Mouse (Mus musculus): Measurements from ENCODE around the gene 4931429L15Rik. TPM values are rescaled to one million over a fixed set of nuclear protein-coding genes. Genes with fewer than 3 reads are reported as not detected.
"Not testable (repeated sequence)": the region's sequence is repeated elsewhere in the genome, so short reads cannot be mapped to it uniquely, and the experiment has no call there.

The 4931429L15Rik gene
- polyA plus RNA-seq (2014; fragmentation: Nextera tagmentation; extraction: Ambion mirVana), result 0.15 TPM in 1 of 2 replicates, not detected in the other

- H3K9ac ChIP-seq (ENCODE audit: low read depth, low read length); H3K4me2 ChIP-seq (replicated peaks; ENCODE audit: low read depth, low read length); H3K27ac ChIP-seq (ENCODE audit: low read depth, low read length); H3K9me3 ChIP-seq (ENCODE audit: control insufficient read depth, low read length); H3K27me3 ChIP-seq (ENCODE audit: control insufficient read depth, insufficient read depth, low read length); H3K4me3 ChIP-seq (ENCODE audit: low read depth, low read length); ATAC-seq (ENCODE audit: low FRiP score); H3K36me3 ChIP-seq (ENCODE audit: control insufficient read depth, insufficient read depth, low read length); DNase-seq (ENCODE audit: low spot score): not testable (repeated sequence)
- 86% methylated on average over 6 of the region's 6 CpGs for WGBS
- H3K4me1 ChIP-seq (replicated peaks; ENCODE audit: control insufficient read depth, insufficient read depth, low read length), result peaks cover 13% of the 10 kb centered on the region
Measured at GRCm38 (mm10) chr9:46319886-46320285, at the start of gene 4931429L15Rik. 4931429L15Rik (minus strand) TSS chr9:46319986.

- H3K9me3 ChIP-seq (ENCODE audit: control insufficient read depth, low read length), result no peaks in the 10 kb centered on the region
- no peak overlapping the region for H3K9ac ChIP-seq (ENCODE audit: low read depth, low read length)
- no peak overlapping the region for H3K4me2 ChIP-seq (replicated peaks; ENCODE audit: low read depth, low read length)
- H3K27ac ChIP-seq (ENCODE audit: low read depth, low read length), result no peak overlapping the region
- WGBS, result 59% methylated on average over 2 of the region's 2 CpGs
- DNase-seq (ENCODE audit: low spot score) (no peak), ATAC-seq (ENCODE audit: low FRiP score) (no peak)
- no peaks in the 10 kb centered on the region for H3K36me3 ChIP-seq (ENCODE audit: control insufficient read depth, insufficient read depth, low read length)
- no peak overlapping the region for H3K4me3 ChIP-seq (ENCODE audit: low read depth, low read length)
- H3K27me3 ChIP-seq (ENCODE audit: control insufficient read depth, insufficient read depth, low read length), result no peaks in the 10 kb centered on the region
- H3K4me1 ChIP-seq (replicated peaks; ENCODE audit: control insufficient read depth, insufficient read depth, low read length), result no peaks in the 10 kb centered on the region
Measured at GRCm38 (mm10) chr9:46362459-46362858, 42.7 kb upstream of the 4931429L15Rik start.

DNA sequence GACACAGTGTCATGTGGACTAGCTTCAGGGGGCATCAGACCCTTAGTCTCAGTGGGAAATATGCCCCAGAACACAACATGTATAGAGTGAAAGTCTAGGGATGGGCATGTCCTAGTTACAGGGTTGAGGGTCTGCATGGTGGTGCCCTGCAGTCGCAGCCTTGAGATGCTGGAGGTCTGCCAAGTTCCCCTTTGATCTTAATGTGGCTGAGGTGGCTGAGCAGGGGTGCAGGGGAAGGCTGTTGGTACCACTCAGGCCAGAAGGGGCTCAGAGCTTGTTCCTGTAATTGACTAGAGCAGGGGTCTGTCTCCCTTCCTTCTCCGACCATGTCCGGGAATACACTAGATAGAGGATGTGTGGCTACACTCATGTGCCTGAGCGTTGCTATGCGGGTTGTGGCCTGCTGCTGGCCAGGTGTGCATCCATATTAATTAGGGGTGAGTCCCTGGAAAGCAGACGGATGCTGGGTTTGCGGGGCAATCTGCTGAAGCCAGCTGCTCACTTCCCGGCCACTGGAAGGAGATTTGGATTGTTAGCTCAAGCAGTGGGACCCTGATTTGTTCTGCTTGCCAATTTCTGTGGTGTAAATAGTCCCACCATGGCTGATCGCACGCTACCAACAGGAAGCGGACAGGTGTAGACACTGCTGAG lies 41.8 kb upstream of the 4931429L15Rik start:
- ATAC-seq (ENCODE audit: low FRiP score) (no peak), DNase-seq (ENCODE audit: low spot score) (no peak)
- Histone ChIP-seq H3K27ac (ENCODE audit: low read depth, low read length) (no peak overlapping the region), H3K9ac (ENCODE audit: low read depth, low read length) (no peak overlapping the region), H3K36me3 (ENCODE audit: control insufficient read depth, insufficient read depth, low read length) (no peaks in the 10 kb centered on the region), H3K4me3 (ENCODE audit: low read depth, low read length) (no peak overlapping the region), H3K4me1 (replicated peaks; ENCODE audit: control insufficient read depth, insufficient read depth, low read length) (no peaks in the 10 kb centered on the region), H3K27me3 (ENCODE audit: control insufficient read depth, insufficient read depth, low read length) (no peaks in the 10 kb centered on the region), H3K4me2 (replicated peaks; ENCODE audit: low read depth, low read length) (no peak overlapping the region), H3K9me3 (ENCODE audit: control insufficient read depth, low read length) (no peaks in the 10 kb centered on the region)
- WGBS, result 76% methylated on average over 11 of the region's 11 CpGs

- Histone ChIP-seq H3K27ac (ENCODE audit: low read depth, low read length) (peak overlapping the region; percentile 67; the same call in 1 of the 2 replicates), H3K4me1 (replicated peaks; ENCODE audit: control insufficient read depth, insufficient read depth, low read length) (peaks cover 7% of the 10 kb centered on the region), H3K4me2 (replicated peaks; ENCODE audit: low read depth, low read length) (no peak overlapping the region), H3K9me3 (ENCODE audit: control insufficient read depth, low read length) (no peaks in the 10 kb centered on the region), H3K4me3 (ENCODE audit: low read depth, low read length) (no peak overlapping the region), H3K27me3 (ENCODE audit: control insufficient read depth, insufficient read depth, low read length) (0 out of 2 replicates have a peak, but pooled peaks cover 2% of the 10 kb centered on the region), H3K36me3 (ENCODE audit: control insufficient read depth, insufficient read depth, low read length) (no peaks in the 10 kb centered on the region), H3K9ac (ENCODE audit: low read depth, low read length) (no peak overlapping the region)
- 6% methylated on average over 3 of the region's 3 CpGs for WGBS
- peak; percentile 52 for ATAC-seq (ENCODE audit: low FRiP score)
- peak; percentile 83 for DNase-seq (ENCODE audit: low spot score)
Measured at GRCm38 (mm10) chr9:46353992-46354391, 34.2 kb upstream of the 4931429L15Rik start.

GRCm38 (mm10) chr9:46353330-46353724 lies 33.5 kb upstream of the 4931429L15Rik start:
- ATAC-seq (ENCODE audit: low FRiP score), result peak; percentile 72
- DNase-seq (ENCODE audit: low spot score), result peak; percentile 58
- Histone ChIP-seq H3K4me3 (ENCODE audit: low read depth, low read length) (no peak overlapping the region), H3K27ac (ENCODE audit: low read depth, low read length) (peak overlapping the region; percentile 67), H3K4me2 (replicated peaks; ENCODE audit: low read depth, low read length) (no peak overlapping the region; the same call in 1 of the 2 replicates), H3K4me1 (replicated peaks; ENCODE audit: control insufficient read depth, insufficient read depth, low read length) (peaks cover 7% of the 10 kb centered on the region), H3K9ac (ENCODE audit: low read depth, low read length) (no peak overlapping the region), H3K9me3 (ENCODE audit: control insufficient read depth, low read length) (no peaks in the 10 kb centered on the region), H3K36me3 (ENCODE audit: control insufficient read depth, insufficient read depth, low read length) (no peaks in the 10 kb centered on the region), H3K27me3 (ENCODE audit: control insufficient read depth, insufficient read depth, low read length) (0 out of 2 replicates have a peak, but pooled peaks cover 2% of the 10 kb centered on the region)
- WGBS, result 18% methylated on average over 5 of the region's 5 CpGs

DNA sequence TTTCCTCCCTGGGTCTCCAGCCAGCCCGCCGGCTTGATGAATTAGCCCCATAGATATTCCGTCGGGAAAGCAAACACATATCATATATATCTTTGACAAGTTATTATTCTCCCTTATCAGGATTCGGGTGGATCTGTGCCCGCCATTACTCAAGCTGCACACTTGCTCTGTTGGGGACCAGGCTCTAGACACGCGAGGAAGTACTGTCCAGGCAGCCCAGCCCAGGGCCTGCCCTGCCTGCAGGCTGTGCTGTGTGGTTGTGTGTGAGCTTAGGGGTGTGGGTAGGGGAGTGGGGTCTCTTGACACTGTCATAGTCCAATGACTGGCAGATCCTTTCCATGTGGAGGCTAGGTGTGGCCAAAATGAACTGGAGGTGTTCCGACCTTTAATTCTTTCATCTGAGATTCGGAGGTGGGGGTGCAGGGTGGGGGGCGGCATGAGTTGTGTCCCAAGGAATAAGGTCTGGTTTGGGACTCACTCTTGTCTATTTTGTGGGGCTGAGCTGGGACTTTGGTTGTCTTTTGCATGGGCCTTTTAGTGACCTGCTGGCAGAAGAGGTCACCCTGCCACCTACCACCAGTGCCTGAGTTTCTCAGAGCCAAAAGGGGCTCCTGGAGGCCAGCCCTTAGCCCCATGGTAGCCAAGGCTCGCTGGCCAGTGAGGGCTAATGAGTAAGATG lies 33.0 kb upstream of the 4931429L15Rik start:
- Histone ChIP-seq H3K9ac (ENCODE audit: low read depth, low read length) (no peak overlapping the region; the same call in 1 of the 2 replicates), H3K27me3 (ENCODE audit: control insufficient read depth, insufficient read depth, low read length) (0 out of 2 replicates have a peak, but pooled peaks cover 2% of the 10 kb centered on the region), H3K4me3 (ENCODE audit: low read depth, low read length) (no peak overlapping the region), H3K4me1 (replicated peaks; ENCODE audit: control insufficient read depth, insufficient read depth, low read length) (peaks cover 7% of the 10 kb centered on the region), H3K9me3 (ENCODE audit: control insufficient read depth, low read length) (no peaks in the 10 kb centered on the region), H3K4me2 (replicated peaks; ENCODE audit: low read depth, low read length) (no peak overlapping the region), H3K27ac (ENCODE audit: low read depth, low read length) (peak overlapping the region; percentile 67), H3K36me3 (ENCODE audit: control insufficient read depth, insufficient read depth, low read length) (no peaks in the 10 kb centered on the region)
- ATAC-seq (ENCODE audit: low FRiP score), result peak; percentile 61
- WGBS, result 47% methylated on average over 12 of the region's 12 CpGs
- DNase-seq (ENCODE audit: low spot score), result no peak

- H3K27ac ChIP-seq (ENCODE audit: low read depth, low read length), result no peak overlapping the region
- ATAC-seq (ENCODE audit: low FRiP score) (no peak; the same call in 1 of the 2 replicates), DNase-seq (ENCODE audit: low spot score) (peak; percentile 22)
Measured at GRCm38 (mm10) chr9:46350451-46350981, 30.7 kb upstream of the 4931429L15Rik start.

DNA sequence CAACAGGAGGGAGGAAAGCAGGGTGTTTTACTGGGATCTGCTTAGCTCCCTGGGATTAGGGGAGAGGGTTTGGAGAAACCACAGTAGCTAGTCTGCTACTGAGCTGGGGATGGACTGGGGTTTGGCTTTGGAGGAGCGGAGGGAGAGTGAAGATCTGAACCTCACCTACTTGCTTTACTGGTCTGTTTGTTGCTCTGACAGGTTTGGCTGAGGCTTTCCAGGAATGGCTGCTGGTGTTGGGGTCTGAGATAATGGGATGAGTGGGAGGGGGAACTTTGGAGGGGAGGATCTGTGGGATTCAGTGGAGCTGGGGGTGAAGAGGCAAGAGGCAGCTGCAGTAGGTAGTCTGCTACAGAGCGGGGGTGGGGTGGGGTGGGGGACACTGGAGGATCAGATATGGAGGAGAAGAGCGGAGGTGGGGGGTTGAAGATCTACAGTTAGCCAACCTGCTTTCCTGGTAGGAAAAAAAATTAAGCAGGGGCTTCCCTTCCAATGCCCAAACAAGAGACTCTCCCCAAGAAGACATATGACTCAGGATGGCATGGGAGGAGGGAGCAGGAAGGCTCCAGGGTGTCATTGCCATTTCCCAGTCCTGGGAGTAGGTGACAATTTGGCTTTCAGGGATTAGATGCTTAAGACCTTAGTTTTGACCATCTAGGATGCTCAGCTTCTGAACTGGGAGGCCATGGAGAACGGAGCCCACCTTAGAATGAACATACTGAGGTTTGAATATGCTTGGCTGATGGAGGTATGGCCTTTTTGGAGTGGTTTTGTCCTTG lies 26.3 kb upstream of the 4931429L15Rik start:
- Histone ChIP-seq H3K27me3 (ENCODE audit: control insufficient read depth, insufficient read depth, low read length) (no peaks in the 10 kb centered on the region), H3K9me3 (ENCODE audit: control insufficient read depth, low read length) (no peaks in the 10 kb centered on the region), H3K4me1 (replicated peaks; ENCODE audit: control insufficient read depth, insufficient read depth, low read length) (no peaks in the 10 kb centered on the region; the same call in 1 of the 2 replicates), H3K9ac (ENCODE audit: low read depth, low read length) (no peak overlapping the region), H3K4me3 (ENCODE audit: low read depth, low read length) (no peak overlapping the region), H3K36me3 (ENCODE audit: control insufficient read depth, insufficient read depth, low read length) (no peaks in the 10 kb centered on the region), H3K27ac (ENCODE audit: low read depth, low read length) (no peak overlapping the region), H3K4me2 (replicated peaks; ENCODE audit: low read depth, low read length) (no peak overlapping the region)
- DNase-seq (ENCODE audit: low spot score) (no peak), ATAC-seq (ENCODE audit: low FRiP score) (no peak)
- 79% methylated on average over 4 of the region's 4 CpGs for WGBS

More at GRCm38 (mm10) chr9:46350451-46350981, 30.7 kb upstream of the 4931429L15Rik start:
- Histone ChIP-seq H3K36me3 (ENCODE audit: control insufficient read depth, insufficient read depth, low read length) (no peaks in the 10 kb centered on the region), H3K4me2 (replicated peaks; ENCODE audit: low read depth, low read length) (no peak overlapping the region), H3K27me3 (ENCODE audit: control insufficient read depth, insufficient read depth, low read length) (0 out of 2 replicates have a peak, but pooled peaks cover 2% of the 10 kb centered on the region), H3K9me3 (ENCODE audit: control insufficient read depth, low read length) (no peaks in the 10 kb centered on the region), H3K4me1 (replicated peaks; ENCODE audit: control insufficient read depth, insufficient read depth, low read length) (peaks cover 7% of the 10 kb centered on the region), H3K9ac (ENCODE audit: low read depth, low read length) (no peak overlapping the region), H3K4me3 (ENCODE audit: low read depth, low read length) (no peak overlapping the region)
- WGBS, result 45% methylated on average over 9 of the region's 9 CpGs

Measured in hindbrain, embryonic 11.5 days (tissue).